8 mouse cellular contexts compared by ENCODE assay signal in genomic region chr6:142963480-142964075, GRCm38 (mm10). TPM values are rescaled to one million over a fixed set of nuclear protein-coding genes. Genes with fewer than 3 reads are reported as not detected.
DNase-seq lines count a peak whose midpoint lies in the region; ATAC-seq and TF ChIP-seq lines count a peak whose summit lies in the region.

No protein-coding gene starts in this region.

- peak overlapping the region; percentile 91 for H3K4me2 ChIP-seq in embryonic facial prominence, embryonic 11.5 days (ENCODE audit: low read depth, low read length)
- H3K4me2 ChIP-seq in hindbrain, embryonic 14.5 days (replicated peaks) = peak overlapping the region; percentile 76
- peak overlapping the region; percentile 84 for H3K4me2 ChIP-seq in midbrain, embryonic 13.5 days (replicated peaks)

- intact Hi-C loops in left cerebral cortex, adult 2 months (cut with DNase I) = loop anchor here (2.0 to 10.0 kb wide), 6 partner anchors 35 to 439 kb away; no protein-coding TSS in a partner anchor

- H3K9me3 ChIP-seq in embryonic facial prominence, embryonic 11.5 days (replicated peaks; ENCODE audit: control insufficient read depth, low read length) = no peaks in the 10 kb centered on the region
- no peaks in the 10 kb centered on the region for H3K9me3 ChIP-seq in hindbrain, embryonic 14.5 days (ENCODE audit: control insufficient read depth, low read length)
- H3K9me3 ChIP-seq in midbrain, embryonic 13.5 days = no peaks in the 10 kb centered on the region; the same call in 1 of the 2 replicates

- no peaks in the 10 kb centered on the region for H3K36me3 ChIP-seq in embryonic facial prominence, embryonic 11.5 days (replicated peaks; ENCODE audit: control insufficient read depth, insufficient read depth, low read depth, low read length)
- no peaks in the 10 kb centered on the region for H3K36me3 ChIP-seq in hindbrain, embryonic 14.5 days (replicated peaks; ENCODE audit: control insufficient read depth, insufficient read depth)
- peaks cover 12% of the 10 kb centered on the region for H3K36me3 ChIP-seq in midbrain, embryonic 13.5 days

- peak overlapping the region; percentile 71 for H3K4me3 ChIP-seq in left cerebral cortex, adult 2 months
- peak overlapping the region; percentile 64 for H3K4me3 ChIP-seq in embryonic facial prominence, embryonic 11.5 days (ENCODE audit: low read depth, low read length)
- peak overlapping the region; percentile 67 for H3K4me3 ChIP-seq in hindbrain, embryonic 14.5 days (replicated peaks; ENCODE audit: low read length)
- peak overlapping the region; percentile 72 for H3K4me3 ChIP-seq in midbrain, embryonic 13.5 days (replicated peaks)

- DNase-seq in left cerebral cortex, adult 2 months (ENCODE audit: extremely low spot score in 1 of 2, low spot score in 2 of 2) = peak in 1 of 2 experiments; percentile 19
- DNase-seq in left cerebral cortex, adult 8-10 months (ENCODE audit: low spot score in 2 of 2) = no peak
- no peak for DNase-seq in embryonic facial prominence, embryonic 11.5 days (ENCODE audit: low spot score)
- DNase-seq in hindbrain, embryonic 14.5 days (ENCODE audit: low spot score) = no peak
- no peak for DNase-seq in urinary bladder, postnatal 10 days (ENCODE audit: low spot score)
- DNase-seq in ovary, postnatal 14 days (ENCODE audit: low spot score) = no peak

- H3K27ac ChIP-seq in left cerebral cortex, adult 2 months = peak overlapping the region; percentile 95
- no peak overlapping the region for H3K27ac ChIP-seq in embryonic facial prominence, embryonic 11.5 days (replicated peaks; ENCODE audit: low read depth, low read length)
- peak overlapping the region; percentile 98 for H3K27ac ChIP-seq in hindbrain, embryonic 14.5 days
- peak overlapping the region; percentile 97 for H3K27ac ChIP-seq in midbrain, embryonic 13.5 days

- TF ChIP-seq CTCF in left cerebral cortex, adult 2 months (IDR thresholded peaks at IDR 0.05) = no peak

- H3K4me1 ChIP-seq in embryonic facial prominence, embryonic 11.5 days (ENCODE audit: control insufficient read depth, insufficient read depth, low read length) = no peaks in the 10 kb centered on the region
- H3K4me1 ChIP-seq in hindbrain, embryonic 14.5 days (replicated peaks; ENCODE audit: control insufficient read depth, insufficient read depth, low read length) = peaks cover 33% of the 10 kb centered on the region
- peaks cover 40% of the 10 kb centered on the region for H3K4me1 ChIP-seq in midbrain, embryonic 13.5 days (replicated peaks)

- ATAC-seq in embryonic facial prominence, embryonic 11.5 days (replicated peaks; ENCODE audit: insufficient number of reproducible peaks, low FRiP score, low TSS enrichment, low read depth) = peak; percentile 20; the same call in 1 of the 2 replicates
- 0 out of 2 replicates have a peak, but pooled peaks have one; percentile 5 for ATAC-seq in hindbrain, embryonic 14.5 days (ENCODE audit: low FRiP score)
- peak; percentile 35 for ATAC-seq in midbrain, embryonic 13.5 days
- no peak for ATAC-seq in CD4-positive, CD25-positive, alpha-beta regulatory T cell, adult 4 months

- no peaks in the 10 kb centered on the region for H3K27me3 ChIP-seq in embryonic facial prominence, embryonic 11.5 days (ENCODE audit: control insufficient read depth, insufficient read depth, low read length)
- H3K27me3 ChIP-seq in hindbrain, embryonic 14.5 days (ENCODE audit: control insufficient read depth, insufficient read depth, low read length) = no peaks in the 10 kb centered on the region
- no peaks in the 10 kb centered on the region for H3K27me3 ChIP-seq in midbrain, embryonic 13.5 days

- H3K9ac ChIP-seq in embryonic facial prominence, embryonic 11.5 days (replicated peaks; ENCODE audit: low read length) = peak overlapping the region; percentile 74
- H3K9ac ChIP-seq in hindbrain, embryonic 14.5 days = peak overlapping the region; percentile 86
- peak overlapping the region; percentile 95 for H3K9ac ChIP-seq in midbrain, embryonic 13.5 days (replicated peaks)

- WGBS in embryonic facial prominence, embryonic 11.5 days = 20% methylated on average over 30 of the region's 30 CpGs
- 10% methylated on average over 30 of the region's 30 CpGs for WGBS in hindbrain, embryonic 14.5 days
- 23% methylated on average over 30 of the region's 30 CpGs for WGBS in midbrain, embryonic 13.5 days

RNA-seq across cellular contexts. Expression of gene St8sia1, which starts 0.7 kb away (rescaled TPM):
- 10 to 100 TPM; 29.8 to 30.8 TPM for total RNA-seq in left cerebral cortex, adult 2 months (2021)
- 10 to 100 TPM; 29.4 to 41.0 (median 34.8) TPM for total RNA-seq in left cerebral cortex, adult 8-10 months (2022)
- polyA plus RNA-seq in embryonic facial prominence, embryonic 11.5 days (2014; fragmentation: Nextera tagmentation; extraction: Ambion mirVana) = 2.7 and 3.9 TPM in 2 replicates
- polyA plus RNA-seq in hindbrain, embryonic 14.5 days (2014; fragmentation: Nextera tagmentation; extraction: Ambion mirVana) = 6.1 and 7.1 TPM in 2 replicates
- 8.0 and 8.4 TPM in 2 replicates for polyA plus RNA-seq in midbrain, embryonic 13.5 days (2015; fragmentation: Nextera tagmentation; extraction: Ambion mirVana)
- polyA plus RNA-seq in CD4-positive, CD25-positive, alpha-beta regulatory T cell, adult 4 months (2017; shearing (Covaris generic)) = 10 to 100 TPM; 11.2 to 12.4 TPM
